Mouse (Mus musculus): Measurements from ENCODE around the gene Ano8.

Ano8 gene

GRCm38 (mm10) chr8:71498816-71499690, 13.3 kb upstream of the Ano8 start:
- in situ Hi-C loops (cut with MboI) = no loop called here

DNA sequence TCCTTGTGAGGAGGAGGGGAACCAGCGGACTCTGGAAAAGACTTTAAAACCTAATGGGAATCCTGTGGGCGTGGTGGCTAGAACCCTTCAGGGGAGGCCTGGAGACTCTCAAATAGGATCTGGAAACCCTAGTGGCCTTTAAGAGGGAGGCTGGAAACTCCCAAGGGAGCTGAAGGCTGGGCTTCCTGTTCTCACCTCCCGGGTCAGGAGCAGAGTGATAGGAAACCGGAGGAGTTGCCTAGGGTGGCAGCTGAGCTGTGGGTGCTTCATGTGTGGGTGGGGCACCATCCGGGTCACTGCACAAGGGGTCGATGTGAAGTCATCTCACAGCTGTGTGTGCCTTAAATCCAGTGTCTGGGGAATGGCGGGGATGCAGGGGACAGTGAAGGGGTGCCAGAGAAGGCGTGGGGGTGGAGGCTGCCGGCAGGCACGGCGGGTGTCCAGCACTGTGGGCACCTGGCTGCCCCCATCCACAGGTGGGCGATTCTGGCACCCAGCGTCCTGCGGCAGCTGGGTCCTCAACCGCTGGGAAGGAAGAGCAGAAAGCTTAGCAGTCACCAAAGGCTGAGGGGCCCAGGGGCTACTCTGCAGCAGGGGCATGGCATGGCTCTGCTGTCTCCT, 12.2 kb upstream of the Ano8 start:
- in situ Hi-C loops (cut with MboI) = no loop called here

GRCm38 (mm10) chr8:71497077-71497645, 11.4 kb upstream of the Ano8 start:
- in situ Hi-C loops (cut with MboI) = no loop called here

- in situ Hi-C loops (cut with MboI) = no loop called here
Observed at GRCm38 (mm10) chr8:71496481-71496880, 10.7 kb upstream of the Ano8 start.

DNA sequence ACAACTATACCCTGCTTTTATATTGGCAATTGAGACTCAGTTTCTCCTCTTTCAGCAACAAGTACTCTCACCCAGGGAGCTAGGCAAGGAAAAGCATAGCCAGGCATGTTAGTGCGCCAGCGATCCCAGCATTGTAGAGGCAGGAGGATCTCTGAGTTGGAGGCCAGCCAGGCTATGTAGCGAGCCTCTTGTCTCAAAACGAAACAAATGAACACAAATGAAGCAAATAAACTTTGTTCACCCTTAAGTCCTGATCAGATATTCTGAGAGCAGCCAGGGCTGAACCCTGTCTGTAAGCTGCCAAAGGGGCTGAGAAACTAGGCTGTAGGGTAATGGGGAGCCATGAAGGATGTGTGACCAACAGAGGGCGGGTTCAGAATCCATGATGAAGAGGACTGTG, 10.0 kb upstream of the Ano8 start:
- in situ Hi-C loops (cut with MboI) = no loop called here

- in situ Hi-C loops (cut with MboI) = no loop called here
Observed at GRCm38 (mm10) chr8:71495039-71495438, 9.3 kb upstream of the Ano8 start.

GRCm38 (mm10) chr8:71488454-71488853, 2.7 kb upstream of the Ano8 start:
- in situ Hi-C loops (cut with MboI) = no loop called here

DNA sequence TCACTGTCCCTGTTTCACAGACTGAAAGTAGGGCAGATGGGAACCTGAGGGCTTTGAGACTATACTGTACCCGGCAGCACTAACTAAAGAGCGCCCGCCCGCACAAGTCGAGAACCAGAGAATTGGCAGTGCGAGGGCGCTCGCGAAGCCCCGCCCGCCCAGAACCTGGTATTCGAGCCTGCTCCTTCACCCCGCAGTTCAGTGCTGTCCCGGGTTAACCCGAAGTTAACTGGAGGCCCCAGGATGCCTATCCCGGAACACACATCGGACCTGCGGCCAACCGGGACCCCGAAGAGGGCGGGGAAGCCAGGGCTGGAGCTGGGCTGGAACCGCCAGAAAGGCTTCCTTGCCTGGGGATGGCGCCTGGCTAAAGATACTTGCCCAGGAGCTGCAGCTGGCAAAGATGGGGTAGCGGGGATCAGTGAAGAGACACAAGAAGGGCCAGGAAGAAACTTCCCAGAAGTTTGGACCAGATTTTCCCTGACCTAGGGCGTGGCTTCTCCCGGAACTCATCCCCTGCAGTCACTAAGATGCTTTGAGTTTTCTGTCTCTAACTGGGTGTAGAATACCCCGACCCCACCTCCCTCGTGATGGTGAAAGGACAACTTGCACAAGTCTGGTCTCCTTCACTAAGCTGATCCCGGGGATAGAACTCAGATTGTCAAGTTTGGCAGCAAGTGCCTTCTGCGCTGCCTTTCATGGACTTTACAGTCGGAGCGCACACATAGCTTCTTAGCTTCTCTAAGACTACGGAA, 2.1 kb upstream of the Ano8 start, which contains the start of gene Gtpbp3:
TSS of gene Gtpbp3 (plus strand) at position 413 of the 755 bp plus-strand sequence.
- in situ Hi-C loops (cut with MboI) = no loop called here

- in situ Hi-C loops (cut with MboI) = no loop called here
Observed at GRCm38 (mm10) chr8:71486136-71486529, 370 bp upstream of the Ano8 start.

GRCm38 (mm10) chr8:71484736-71485135, 1.0 kb downstream of the Ano8 start:
- in situ Hi-C loops (cut with MboI) = no loop called here

DNA sequence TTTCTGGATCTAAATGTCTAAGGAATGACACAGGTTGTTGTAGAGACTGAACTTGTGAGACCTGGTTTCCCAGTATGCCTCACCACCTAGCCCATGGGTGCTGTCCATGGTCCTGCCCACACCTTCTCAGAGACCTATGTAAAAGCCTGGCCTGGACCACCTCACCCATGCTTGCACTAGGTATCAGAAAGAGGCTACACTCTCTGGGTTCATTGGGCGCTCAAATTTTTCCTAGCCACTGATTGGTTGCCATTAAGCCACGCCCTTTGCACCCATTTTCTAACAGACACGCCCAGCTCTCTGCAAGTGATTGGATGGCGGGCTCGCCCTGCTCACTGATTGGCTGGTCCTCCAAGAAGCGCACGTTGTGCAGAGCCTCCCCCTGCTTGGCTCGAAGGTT, 1.8 kb downstream of the Ano8 start:
- in situ Hi-C loops (cut with MboI) = no loop called here

DNA sequence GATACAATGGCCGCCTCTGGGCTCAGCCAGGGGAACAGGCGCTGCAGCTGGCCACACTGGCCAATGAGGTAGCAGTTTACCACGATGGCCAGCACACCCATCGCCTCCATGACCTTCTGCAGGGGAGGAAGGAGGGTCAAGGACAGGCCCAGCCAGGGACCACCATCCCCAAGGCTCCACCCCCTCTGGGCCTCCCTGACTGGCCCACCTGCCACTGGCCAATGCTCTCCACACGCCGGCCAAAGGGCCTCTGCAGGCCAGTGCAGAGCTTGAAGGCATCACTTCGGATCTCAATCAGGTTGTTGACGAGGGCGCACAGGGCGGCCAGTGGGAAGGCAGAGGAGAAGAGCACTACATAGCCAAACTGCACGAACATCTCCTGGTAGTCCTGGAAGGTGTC, 6.8 kb downstream of the Ano8 start:
- in situ Hi-C loops (cut with MboI) = no loop called here

DNA sequence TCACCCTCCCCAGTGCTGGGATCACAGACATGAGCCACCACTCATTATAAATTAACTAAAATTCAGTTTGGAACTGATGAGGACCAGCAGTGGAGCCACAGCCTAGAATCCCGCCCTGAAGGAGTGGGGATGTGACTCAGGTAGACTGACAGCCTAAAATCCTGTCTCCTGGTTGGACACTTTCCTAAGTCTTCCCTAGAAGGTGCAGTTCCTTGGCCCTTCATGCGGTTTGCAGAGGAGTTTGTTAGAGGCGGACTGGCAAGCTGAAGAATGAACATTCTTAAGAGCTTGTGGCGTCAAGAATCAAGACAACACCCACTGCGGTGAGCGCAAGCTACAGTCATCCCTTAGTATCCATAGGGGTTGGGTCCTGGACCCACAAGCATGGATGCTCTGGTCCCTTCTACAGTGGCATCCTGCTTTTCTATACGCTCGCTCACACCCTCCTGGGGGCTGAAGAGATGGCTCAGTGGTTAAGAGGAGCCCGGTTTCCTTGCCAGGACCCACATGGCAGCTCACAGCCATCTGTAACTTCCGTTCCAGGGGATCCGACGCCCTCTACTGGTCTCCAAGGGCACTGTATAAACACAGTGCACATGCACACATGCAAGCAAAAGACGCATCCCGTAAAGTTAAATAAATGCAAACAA, 8.4 kb downstream of the Ano8 start:
- in situ Hi-C loops (cut with MboI) = no loop called here

DNA sequence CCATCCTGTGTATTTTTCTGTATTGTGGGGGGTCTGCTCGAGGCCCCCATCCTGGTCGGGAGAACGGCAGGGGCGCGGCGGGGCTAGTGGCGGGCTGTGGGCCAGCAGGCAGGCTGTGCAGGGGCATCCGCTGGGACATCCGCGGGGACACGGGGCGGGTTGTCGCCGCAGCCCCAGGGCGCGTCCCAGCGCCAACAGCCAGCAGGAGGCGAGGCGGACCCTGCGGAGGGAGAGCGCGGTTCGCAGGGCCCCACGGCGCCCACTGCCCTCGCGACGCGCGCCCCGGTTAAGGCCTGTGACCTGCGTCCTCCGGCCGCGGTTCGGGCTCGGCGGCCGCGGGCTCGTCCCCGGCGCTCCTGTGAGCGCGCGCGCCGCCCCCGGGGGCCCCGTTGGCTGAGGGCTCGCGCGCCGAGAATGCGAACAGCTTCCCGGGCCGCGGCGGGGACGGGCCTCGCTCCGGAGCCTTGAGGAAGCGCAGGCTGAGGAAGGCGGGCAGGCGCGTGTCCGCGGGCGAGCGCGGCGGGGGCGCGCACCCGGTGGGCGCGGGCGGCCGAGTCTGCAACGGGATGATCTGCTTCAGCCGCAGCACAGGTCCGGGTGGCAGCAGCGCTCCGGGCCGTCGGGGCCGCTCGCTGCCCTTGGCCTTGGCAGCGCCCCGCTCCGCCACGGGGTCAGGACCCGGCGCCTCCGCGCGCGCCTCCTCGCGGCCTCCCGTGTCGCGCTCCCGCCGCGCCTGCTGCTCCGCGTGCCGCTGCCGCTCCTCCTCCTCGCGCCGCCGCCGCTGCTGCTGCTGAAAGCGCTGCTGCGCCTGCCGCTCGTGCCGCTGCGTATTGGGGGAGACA, 9.4 kb downstream of the Ano8 start:
- in situ Hi-C loops (cut with MboI) = no loop called here

- in situ Hi-C loops (cut with MboI) = no loop called here
Observed at GRCm38 (mm10) chr8:71475702-71476075, 10.1 kb downstream of the Ano8 start.

DNA sequence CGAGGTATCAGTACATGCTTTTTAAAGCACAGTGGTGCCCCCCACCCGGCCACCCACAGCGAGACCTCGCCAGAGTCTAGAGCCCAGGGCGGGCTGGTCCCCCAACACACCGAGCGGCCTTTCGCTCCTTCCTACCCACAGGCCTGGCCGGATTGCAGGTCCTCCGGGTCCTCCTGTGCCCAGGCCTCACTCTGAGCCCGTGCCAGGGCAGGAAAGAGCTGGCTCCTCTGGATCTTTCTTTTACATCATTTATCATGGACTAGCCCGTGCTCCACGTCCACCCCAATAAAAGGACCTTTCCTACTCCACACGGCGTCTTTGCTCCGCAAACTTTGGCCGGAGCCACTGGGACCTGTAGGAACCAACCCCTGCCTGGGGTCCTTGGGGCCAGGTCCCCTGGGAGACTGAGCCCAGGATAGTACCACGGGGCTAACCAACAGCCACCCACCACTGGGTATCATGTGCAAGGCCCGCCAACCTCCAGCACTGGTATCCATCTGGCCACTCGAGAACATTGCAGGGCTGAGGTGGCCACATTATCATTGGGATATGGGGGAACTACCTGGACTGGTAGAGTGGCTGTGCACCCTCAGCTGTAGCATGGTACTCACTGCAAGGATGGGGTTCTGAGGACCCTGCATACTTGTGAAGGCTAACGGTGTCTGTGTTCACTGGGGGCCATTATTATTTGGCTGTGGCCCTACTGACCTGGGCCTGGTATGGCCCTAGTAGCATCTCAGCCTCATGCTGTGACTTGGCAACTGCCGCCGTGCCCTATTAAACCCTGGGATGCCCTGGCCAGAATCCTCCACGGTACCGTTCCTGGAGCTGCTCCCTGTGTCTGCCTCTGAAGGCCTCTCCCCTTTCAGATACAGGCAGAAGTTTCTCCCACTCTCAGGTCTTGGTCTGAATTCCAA, 10.7 kb downstream of the Ano8 start:
- in situ Hi-C loops (cut with MboI) = no loop called here

DNA sequence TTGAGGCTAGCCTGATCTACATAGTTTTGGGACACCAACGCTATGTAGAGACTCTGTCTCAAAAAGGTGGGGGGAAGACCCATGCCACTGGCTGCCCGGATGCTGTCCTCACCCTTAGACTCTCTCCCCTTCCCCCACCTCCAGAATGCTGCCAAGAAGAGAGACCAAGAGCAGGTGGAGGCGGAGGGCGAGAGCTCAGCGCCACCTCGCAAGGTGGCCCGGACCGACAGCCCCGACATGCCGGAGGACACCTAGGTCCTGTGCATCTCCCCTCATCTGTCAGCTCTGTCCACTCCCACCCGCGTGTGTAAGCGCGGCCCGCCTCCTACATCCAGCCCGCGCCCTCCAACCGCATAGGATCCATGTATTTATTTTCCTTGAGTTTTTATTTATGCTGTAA, 11.4 kb downstream of the Ano8 start:
- in situ Hi-C loops (cut with MboI) = no loop called here

DNA sequence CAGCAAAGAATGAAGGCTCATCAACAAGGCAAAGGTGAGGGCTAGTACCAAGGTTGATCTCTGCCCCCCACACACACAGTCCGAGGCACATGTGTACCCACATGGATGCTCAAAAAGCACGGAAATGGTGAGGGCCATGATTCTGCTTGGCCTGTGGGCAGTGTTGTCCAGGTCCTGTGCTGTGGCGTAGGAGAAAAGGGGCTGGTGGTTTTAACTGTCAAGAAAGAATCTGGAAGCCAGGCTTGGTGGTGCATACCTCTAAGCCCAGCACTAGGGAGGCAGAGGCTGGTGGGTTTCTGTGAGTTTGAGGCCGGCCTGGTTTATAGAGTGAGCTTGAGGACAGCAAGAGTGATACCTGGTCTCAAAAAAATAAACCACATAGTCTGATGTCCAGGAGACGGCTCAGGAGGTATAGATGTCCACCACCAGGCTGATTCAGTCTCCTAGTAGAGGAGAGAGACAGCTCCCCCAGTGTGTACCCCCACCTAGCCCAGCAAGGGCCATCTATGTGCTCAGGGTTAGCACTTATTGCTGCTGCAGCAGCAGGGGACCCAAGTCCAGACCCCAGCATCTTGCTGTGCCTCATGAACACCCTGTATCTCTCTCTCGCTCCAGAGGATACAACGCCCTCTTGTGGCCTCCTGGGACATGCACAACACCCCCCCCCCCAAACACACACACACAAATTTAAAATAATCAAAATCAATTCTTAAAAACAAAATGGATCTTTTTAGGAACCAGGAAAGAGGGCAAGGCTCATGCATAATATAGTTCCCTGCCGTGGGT, 13.0 kb downstream of the Ano8 start:
- in situ Hi-C loops (cut with MboI) = no loop called here

- in situ Hi-C loops (cut with MboI) = no loop called here
Observed at GRCm38 (mm10) chr8:71471861-71472260, 13.9 kb downstream of the Ano8 start.
